Mouse (Mus musculus): ENCODE data around the gene Spock1. TPM values are rescaled to one million over a fixed set of nuclear protein-coding genes. Genes with fewer than 3 reads are reported as not detected.

Gene Spock1
- polyA plus RNA-seq, 1 experiment from 2014 or later: 1.6 TPM

- Histone ChIP-seq H3K27me3 (ENCODE audit: control insufficient read depth, insufficient read depth, low read length) (no peaks in the 10 kb centered on the region), H3K4me3 (ENCODE audit: low read depth, low read length) (no peak overlapping the region), H3K27ac (replicated peaks) (no peak overlapping the region), H3K4me2 (replicated peaks; ENCODE audit: low read depth) (no peak overlapping the region), H3K4me1 (replicated peaks; ENCODE audit: control insufficient read depth, insufficient read depth) (no peaks in the 10 kb centered on the region), H3K9ac (ENCODE audit: low read length) (no peak overlapping the region), H3K9me3 (ENCODE audit: control insufficient read depth, low read length) (no peaks in the 10 kb centered on the region), H3K36me3 (ENCODE audit: control insufficient read depth, insufficient read depth, low read length) (no peaks in the 10 kb centered on the region)
- WGBS: 87% methylated on average over 15 of the region's 15 CpGs
- ATAC-seq (ENCODE audit: low FRiP score, low TSS enrichment) (no peak), DNase-seq (ENCODE audit: low spot score) (no peak)
- TF ChIP-seq EP300 (optimal IDR thresholded peaks at IDR 0.05) (no peak), CTCF (IDR thresholded peaks at IDR 0.05; ENCODE audit: low read depth) (no peak)
Measured at GRCm38 (mm10) chr13:57637606-57638132, 270.5 kb downstream of the Spock1 start.

- Histone ChIP-seq H3K27me3 (ENCODE audit: control insufficient read depth, insufficient read depth, low read length) (no peaks in the 10 kb centered on the region), H3K9me3 (ENCODE audit: control insufficient read depth, low read length) (no peaks in the 10 kb centered on the region), H3K27ac (replicated peaks) (no peak overlapping the region), H3K4me3 (ENCODE audit: low read depth, low read length) (no peak overlapping the region), H3K4me1 (replicated peaks; ENCODE audit: control insufficient read depth, insufficient read depth) (no peaks in the 10 kb centered on the region), H3K36me3 (ENCODE audit: control insufficient read depth, insufficient read depth, low read length) (no peaks in the 10 kb centered on the region), H3K4me2 (replicated peaks; ENCODE audit: low read depth) (no peak overlapping the region), H3K9ac (ENCODE audit: low read length) (no peak overlapping the region)
- TF ChIP-seq CTCF (IDR thresholded peaks at IDR 0.05; ENCODE audit: low read depth) (no peak), EP300 (optimal IDR thresholded peaks at IDR 0.05) (no peak)
- 84% methylated on average over 10 of the region's 10 CpGs for WGBS
- ATAC-seq (ENCODE audit: low FRiP score, low TSS enrichment): no peak
- no peak for DNase-seq (ENCODE audit: low spot score)
Measured at GRCm38 (mm10) chr13:57637080-57637572, 271.0 kb downstream of the Spock1 start.

GRCm38 (mm10) chr13:57636196-57637015 lies 271.7 kb downstream of the Spock1 start:
- no peaks in the 10 kb centered on the region for H3K27me3 ChIP-seq (ENCODE audit: control insufficient read depth, insufficient read depth, low read length)
- ATAC-seq (ENCODE audit: low FRiP score, low TSS enrichment) (no peak), DNase-seq (ENCODE audit: low spot score) (no peak)
- no peaks in the 10 kb centered on the region for H3K36me3 ChIP-seq (ENCODE audit: control insufficient read depth, insufficient read depth, low read length)
- H3K9me3 ChIP-seq (ENCODE audit: control insufficient read depth, low read length): no peaks in the 10 kb centered on the region
- 64% methylated on average over 10 of the region's 10 CpGs for WGBS
- H3K4me2 ChIP-seq (replicated peaks; ENCODE audit: low read depth): no peak overlapping the region
- H3K4me3 ChIP-seq (ENCODE audit: low read depth, low read length): no peak overlapping the region
- no peak overlapping the region for H3K27ac ChIP-seq (replicated peaks)
- TF ChIP-seq CTCF (IDR thresholded peaks at IDR 0.05; ENCODE audit: low read depth) (no peak), EP300 (optimal IDR thresholded peaks at IDR 0.05) (no peak)
- no peak overlapping the region for H3K9ac ChIP-seq (ENCODE audit: low read length)
- no peaks in the 10 kb centered on the region for H3K4me1 ChIP-seq (replicated peaks; ENCODE audit: control insufficient read depth, insufficient read depth)

- no peaks in the 10 kb centered on the region for H3K4me1 ChIP-seq (replicated peaks; ENCODE audit: control insufficient read depth, insufficient read depth)
- H3K36me3 ChIP-seq (ENCODE audit: control insufficient read depth, insufficient read depth, low read length): no peaks in the 10 kb centered on the region
- no peak overlapping the region for H3K9ac ChIP-seq (ENCODE audit: low read length)
- 86% methylated on average over 4 of the region's 4 CpGs for WGBS
- H3K4me3 ChIP-seq (ENCODE audit: low read depth, low read length): no peak overlapping the region
- H3K9me3 ChIP-seq (ENCODE audit: control insufficient read depth, low read length): no peaks in the 10 kb centered on the region
- DNase-seq (ENCODE audit: low spot score) (no peak), ATAC-seq (ENCODE audit: low FRiP score, low TSS enrichment) (no peak)
- no peaks in the 10 kb centered on the region for H3K27me3 ChIP-seq (ENCODE audit: control insufficient read depth, insufficient read depth, low read length)
- H3K4me2 ChIP-seq (replicated peaks; ENCODE audit: low read depth): no peak overlapping the region
- no peak overlapping the region for H3K27ac ChIP-seq (replicated peaks)
- no peak for TF ChIP-seq CTCF (IDR thresholded peaks at IDR 0.05; ENCODE audit: low read depth)
Measured at GRCm38 (mm10) chr13:57630532-57630931, 277.6 kb downstream of the Spock1 start.

- H3K4me3 ChIP-seq (ENCODE audit: low read depth, low read length): no peak overlapping the region
- no peaks in the 10 kb centered on the region for H3K4me1 ChIP-seq (replicated peaks; ENCODE audit: control insufficient read depth, insufficient read depth)
- H3K9me3 ChIP-seq (ENCODE audit: control insufficient read depth, low read length): no peaks in the 10 kb centered on the region
- TF ChIP-seq EP300 (optimal IDR thresholded peaks at IDR 0.05): no peak
- no peak for TF ChIP-seq CTCF (IDR thresholded peaks at IDR 0.05; ENCODE audit: low read depth)
- H3K27ac ChIP-seq (replicated peaks): no peak overlapping the region
- no peak for DNase-seq (ENCODE audit: low spot score)
- H3K4me2 ChIP-seq (replicated peaks; ENCODE audit: low read depth): no peak overlapping the region
- no peak overlapping the region for H3K9ac ChIP-seq (ENCODE audit: low read length)
- ATAC-seq (ENCODE audit: low FRiP score, low TSS enrichment): no peak
- 61% methylated on average over 8 of the region's 8 CpGs for WGBS
- no peaks in the 10 kb centered on the region for H3K36me3 ChIP-seq (ENCODE audit: control insufficient read depth, insufficient read depth, low read length)
- no peaks in the 10 kb centered on the region for H3K27me3 ChIP-seq (ENCODE audit: control insufficient read depth, insufficient read depth, low read length)
Measured at GRCm38 (mm10) chr13:57628218-57628617, 279.9 kb downstream of the Spock1 start.

GRCm38 (mm10) chr13:57626434-57626833 lies 281.7 kb downstream of the Spock1 start:
- 67% methylated on average over 9 of the region's 9 CpGs for WGBS
- H3K9me3 ChIP-seq (ENCODE audit: control insufficient read depth, low read length): no peaks in the 10 kb centered on the region
- TF ChIP-seq EP300 (optimal IDR thresholded peaks at IDR 0.05) (no peak), CTCF (IDR thresholded peaks at IDR 0.05; ENCODE audit: low read depth) (no peak)
- H3K4me1 ChIP-seq (replicated peaks; ENCODE audit: control insufficient read depth, insufficient read depth): no peaks in the 10 kb centered on the region
- no peaks in the 10 kb centered on the region for H3K36me3 ChIP-seq (ENCODE audit: control insufficient read depth, insufficient read depth, low read length)
- no peak overlapping the region for H3K27ac ChIP-seq (replicated peaks)
- ATAC-seq (ENCODE audit: low FRiP score, low TSS enrichment) (no peak), DNase-seq (ENCODE audit: low spot score) (no peak)
- no peak overlapping the region for H3K9ac ChIP-seq (ENCODE audit: low read length)
- no peaks in the 10 kb centered on the region for H3K27me3 ChIP-seq (ENCODE audit: control insufficient read depth, insufficient read depth, low read length)
- H3K4me2 ChIP-seq (replicated peaks; ENCODE audit: low read depth): no peak overlapping the region
- no peak overlapping the region for H3K4me3 ChIP-seq (ENCODE audit: low read depth, low read length)

Data from stomach, postnatal 0 days (tissue).